Mouse (Mus musculus) erythroblast, adult 5-6 weeks (primary cell): ENCODE data around the gene Zfp768. TPM values are rescaled to one million over a fixed set of nuclear protein-coding genes. Genes with fewer than 3 reads are reported as not detected.
"Not testable (repeated sequence)": the region's sequence is repeated elsewhere in the genome, so short reads cannot be mapped to it uniquely, and the experiment has no call there.

Experiments
- ATAC-seq: replicated peaks from 2 replicates; pipeline ENCODE4 v1.8.0; 2016; ENCODE audit warnings: moderate number of reproducible peaks, mild to moderate bottlenecking, moderate TSS enrichment, inconsistent platforms; ENCODE audit not compliant: poor library complexity, low FRiP score, severe bottlenecking
- total RNA-seq, 2 experiments: library from RNA; stranded (forward) in 1 of 2; stranded (reverse) in 1 of 2; fragments of 150-400 nt in 1 of 2; fragments of 200-764, 138-1000 nt in 1 of 2; gene quantifications; 2 replicates each; pipeline versions ENCODE4 v1.2.3 to v1.2.4; 2015 to 2017; ENCODE audit warnings: low replicate concordance in 2 of 2

The Zfp768 gene
- total RNA-seq, 2 experiments from 2014 or later: 0.94 to 1.2 TPM

DNA sequence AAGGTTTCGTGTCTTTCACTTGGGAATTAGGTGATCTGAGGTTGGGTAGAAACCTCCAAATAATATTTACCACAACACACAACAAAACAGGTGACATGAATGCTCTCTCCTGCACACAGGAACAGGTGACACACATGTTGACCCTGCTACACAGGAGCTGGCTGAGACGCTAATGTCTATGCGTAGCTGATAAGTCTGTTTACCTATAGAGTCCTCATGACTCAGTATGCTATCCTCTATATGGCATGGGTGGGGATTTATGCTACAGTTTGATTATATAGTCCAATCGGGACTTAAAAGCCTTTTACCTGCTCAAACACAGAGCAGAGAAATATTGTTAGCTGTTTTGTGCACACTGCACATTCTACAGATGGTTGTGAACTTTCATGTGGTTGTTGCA is 14.9 kb upstream of the Zfp768 start:
- ATAC-seq: no peak

- ATAC-seq: no peak
Observed at GRCm38 (mm10) chr7:127358472-127358871, 13.1 kb upstream of the Zfp768 start.

DNA sequence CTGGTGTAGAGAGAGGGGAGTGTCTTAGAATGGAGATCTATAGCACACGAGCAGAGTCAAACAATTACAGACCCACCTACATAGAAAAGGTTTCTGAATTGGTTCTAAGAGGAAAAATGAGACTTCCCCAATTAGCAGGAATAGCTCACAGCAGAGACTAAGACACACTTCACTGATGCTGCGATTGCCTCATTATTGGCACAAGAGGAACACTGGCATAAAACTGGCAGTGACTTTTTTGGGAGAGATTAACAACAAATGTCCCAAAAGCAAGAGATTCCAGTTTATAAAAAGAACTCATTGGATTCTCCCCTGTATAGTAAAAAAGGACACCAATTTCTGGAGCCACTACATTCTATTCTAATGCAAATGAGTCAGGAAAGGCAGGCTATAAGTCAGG is 12.5 kb upstream of the Zfp768 start:
- ATAC-seq: no peak

DNA sequence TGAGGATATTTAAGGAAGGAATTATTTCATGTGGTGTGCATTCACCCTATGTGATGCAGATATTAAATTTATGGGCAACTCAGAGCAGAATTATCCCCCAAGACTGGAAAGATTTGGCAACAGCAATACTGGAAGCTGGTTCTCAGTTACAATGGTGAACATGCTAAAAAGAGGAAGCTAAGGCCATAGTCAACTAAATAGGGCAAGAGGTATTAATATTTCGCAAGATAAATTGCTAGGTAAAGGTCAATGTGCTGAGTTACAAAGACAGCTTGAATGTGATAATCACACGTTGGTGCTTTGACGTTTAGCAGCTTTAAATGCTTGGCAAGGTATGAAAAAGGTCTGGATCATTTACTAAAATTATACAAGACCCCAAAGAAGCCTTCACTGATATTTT is 10.4 kb upstream of the Zfp768 start:
- no peak for ATAC-seq

DNA sequence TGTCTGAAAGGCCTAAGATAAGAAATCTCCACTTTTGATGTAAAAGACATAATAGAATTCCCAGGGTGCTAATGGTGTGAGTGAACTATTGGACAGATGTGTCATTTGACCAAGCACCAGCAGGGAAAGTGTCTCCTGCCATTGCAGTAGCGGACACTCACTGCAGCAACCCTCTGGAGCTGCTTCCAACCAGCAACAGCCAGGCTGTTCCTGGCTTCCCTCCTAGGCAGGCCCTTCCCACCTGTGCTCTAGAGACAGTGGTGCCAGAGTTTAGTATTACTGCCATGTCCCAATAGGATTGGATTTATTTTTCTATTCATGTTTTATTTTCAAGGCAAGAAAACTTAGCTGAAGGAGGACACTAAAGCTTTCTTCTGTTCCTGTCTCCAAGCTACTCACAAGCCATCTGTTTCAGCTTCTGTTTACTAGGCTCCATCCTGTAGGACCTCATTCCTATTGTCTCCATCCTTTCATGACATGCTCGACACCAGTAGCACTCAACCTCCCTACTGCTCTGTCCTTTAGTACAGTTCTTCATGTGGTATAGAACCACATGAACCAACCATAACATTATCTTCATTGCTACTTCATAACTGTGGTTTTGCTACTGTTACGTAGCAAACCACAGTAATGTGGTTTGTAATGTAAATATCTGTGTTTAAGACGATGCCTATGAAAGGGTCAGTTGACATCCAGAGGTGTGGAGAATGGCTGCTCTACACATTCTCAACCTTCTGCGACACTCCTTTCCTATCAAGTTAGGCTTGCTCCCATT is 6.0 kb upstream of the Zfp768 start:
- ATAC-seq: no peak

DNA sequence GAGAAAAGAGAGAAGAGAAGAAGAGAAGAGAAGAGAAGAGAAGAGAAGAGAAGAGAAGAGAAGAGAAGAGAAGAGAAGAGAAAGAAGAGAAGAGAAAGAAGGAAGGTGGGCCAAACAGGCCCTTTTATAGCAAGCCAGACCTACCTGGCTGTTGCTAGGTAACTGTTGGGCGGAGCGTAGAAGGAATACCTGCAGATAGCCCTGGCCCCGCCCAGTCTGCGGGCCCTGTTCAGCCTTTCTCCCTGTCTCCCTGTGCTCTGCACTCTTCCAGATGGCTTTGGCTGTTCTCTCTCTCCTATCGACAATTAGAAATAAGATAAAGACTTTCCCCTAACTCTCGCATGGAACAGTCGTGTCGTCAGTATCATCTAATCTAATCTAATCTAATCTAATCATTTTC is 1.3 kb upstream of the Zfp768 start:
- no peak for ATAC-seq

DNA sequence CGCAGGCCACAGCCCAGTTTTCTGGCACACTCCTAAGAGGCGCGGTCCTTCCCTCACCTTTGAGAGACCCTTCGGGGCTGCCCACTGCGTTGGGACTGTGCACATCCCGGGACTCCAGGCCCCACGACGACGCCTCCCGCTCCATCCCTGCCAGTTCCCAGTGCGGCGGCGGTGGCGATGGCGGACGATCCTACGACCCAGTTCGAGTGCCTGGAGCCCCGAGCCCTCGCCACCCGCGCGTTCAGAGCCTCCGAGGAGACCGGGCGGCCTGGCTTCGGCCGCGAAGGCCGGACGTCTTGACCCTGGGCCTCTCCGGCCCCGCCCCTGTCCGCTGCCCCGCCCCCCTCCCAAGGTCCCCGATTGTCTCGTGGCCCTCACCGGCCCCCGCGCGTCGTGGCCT is 297 bp downstream of the Zfp768 start:
- ATAC-seq: no peak

- ATAC-seq: no peak
Observed at GRCm38 (mm10) chr7:127344371-127344770, 1.0 kb downstream of the Zfp768 start.

GRCm38 (mm10) chr7:127343351-127344019 is 1.9 kb downstream of the Zfp768 start:
- no peak for ATAC-seq

DNA sequence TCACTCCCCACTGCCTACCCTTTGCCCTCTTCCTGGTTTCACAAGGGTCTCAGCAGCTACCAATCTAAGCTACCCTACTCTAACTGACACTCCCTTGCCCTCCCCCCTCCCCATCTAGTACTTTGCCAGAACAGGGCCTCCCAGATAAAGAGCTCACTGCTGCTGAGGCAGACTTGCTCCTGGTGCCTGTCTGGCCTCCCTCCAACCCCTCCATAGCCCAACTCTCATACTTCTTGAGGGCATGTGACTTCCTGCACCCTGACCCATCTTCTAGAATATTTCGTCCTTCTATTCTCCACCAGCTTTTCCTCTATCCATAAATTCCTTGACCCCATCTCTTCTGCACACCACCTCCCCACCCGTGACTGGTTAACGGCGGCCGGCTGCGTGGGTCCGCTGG is 2.5 kb downstream of the Zfp768 start:
- ATAC-seq: no peak

- ATAC-seq: no peak
Observed at GRCm38 (mm10) chr7:127342332-127342731, 3.1 kb downstream of the Zfp768 start.

- ATAC-seq: not testable (repeated sequence)
Observed at GRCm38 (mm10) chr7:127341861-127342260, 3.5 kb downstream of the Zfp768 start.

DNA sequence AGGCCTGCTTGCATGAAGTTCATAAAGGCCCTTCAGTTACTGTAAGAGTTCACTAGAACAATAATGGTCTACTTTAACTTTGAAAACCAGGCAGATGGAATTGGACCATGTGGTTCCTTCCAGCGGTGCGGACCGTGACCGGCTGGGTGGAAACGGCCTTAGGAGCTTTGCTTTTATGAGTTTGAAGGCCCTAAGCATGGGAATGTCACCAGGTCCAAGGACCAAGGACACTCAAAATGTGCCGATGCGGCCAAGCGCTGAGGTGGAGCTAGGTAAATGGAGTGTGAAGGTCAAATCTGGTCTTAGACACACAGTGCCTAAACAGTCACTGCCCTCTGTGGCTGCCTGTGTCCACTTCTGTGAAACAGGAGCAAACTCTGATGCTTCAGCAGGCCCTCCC is 4.0 kb downstream of the Zfp768 start:
- no peak for ATAC-seq

- no peak for ATAC-seq
Observed at GRCm38 (mm10) chr7:127337636-127338035, 7.8 kb downstream of the Zfp768 start.

GRCm38 (mm10) chr7:127335604-127336003 is 9.8 kb downstream of the Zfp768 start:
- ATAC-seq: no peak

DNA sequence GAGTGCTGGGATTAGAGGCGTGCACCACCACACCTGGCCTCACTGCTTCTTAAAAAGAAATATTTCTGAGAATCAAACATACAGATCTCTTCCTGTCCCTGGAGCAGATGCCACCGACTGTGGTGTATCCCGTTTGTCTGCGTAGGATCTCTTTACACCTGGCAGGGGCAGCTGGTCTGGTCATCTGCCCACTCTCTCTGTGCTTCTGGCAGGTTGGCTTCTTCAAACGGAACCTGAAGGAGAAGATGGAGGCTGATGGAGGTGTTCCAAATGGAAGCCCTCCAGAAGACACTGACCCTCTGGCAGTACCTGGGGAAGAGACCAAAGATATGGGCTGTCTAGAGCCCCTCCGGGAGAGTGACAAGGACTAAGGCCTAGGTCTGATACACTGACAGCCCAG is 12.1 kb downstream of the Zfp768 start:
- ATAC-seq: no peak

DNA sequence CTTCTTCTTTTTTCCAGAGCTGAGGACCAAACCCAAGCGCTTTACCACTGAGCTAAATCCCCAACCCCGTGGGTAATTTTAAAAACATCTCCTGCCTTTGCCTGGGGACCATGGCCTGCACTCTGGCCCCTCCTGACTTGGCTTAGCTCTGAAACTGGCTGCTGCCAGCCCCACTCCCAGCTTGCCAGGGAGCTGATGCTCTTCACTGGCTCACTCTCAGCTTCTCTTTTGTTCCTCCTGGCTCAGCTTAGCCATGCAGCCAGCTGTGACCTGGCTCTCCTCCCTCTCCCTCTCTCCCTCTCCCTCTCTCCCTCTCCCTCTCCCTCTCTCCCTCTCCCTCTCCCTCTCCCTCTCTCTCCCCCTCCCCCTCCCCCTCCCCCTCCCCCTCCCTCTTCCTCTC is 18.7 kb downstream of the Zfp768 start:
- ATAC-seq: no peak

GRCm38 (mm10) chr7:127325550-127325949 is 19.8 kb downstream of the Zfp768 start:
- no peak for ATAC-seq

DNA sequence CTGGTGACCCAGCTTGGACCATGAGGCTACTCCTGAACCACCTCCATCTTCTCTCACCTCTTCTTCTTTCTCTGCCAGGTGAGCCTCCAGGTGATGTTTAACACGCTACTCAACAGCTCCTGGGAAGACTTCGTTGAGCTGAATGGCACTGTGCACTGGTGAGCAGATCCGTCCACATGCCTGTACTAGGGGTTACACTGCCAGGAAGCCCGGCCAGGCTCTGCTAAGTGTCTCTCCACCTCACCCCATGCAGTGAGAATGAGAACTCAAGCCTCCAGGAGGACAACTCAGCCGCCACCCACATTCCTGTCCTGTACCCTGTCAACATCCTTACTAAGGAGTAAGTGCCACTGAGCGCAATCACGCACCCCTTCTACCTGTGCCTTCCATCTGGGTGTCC is 20.4 kb downstream of the Zfp768 start:
- no peak for ATAC-seq

DNA sequence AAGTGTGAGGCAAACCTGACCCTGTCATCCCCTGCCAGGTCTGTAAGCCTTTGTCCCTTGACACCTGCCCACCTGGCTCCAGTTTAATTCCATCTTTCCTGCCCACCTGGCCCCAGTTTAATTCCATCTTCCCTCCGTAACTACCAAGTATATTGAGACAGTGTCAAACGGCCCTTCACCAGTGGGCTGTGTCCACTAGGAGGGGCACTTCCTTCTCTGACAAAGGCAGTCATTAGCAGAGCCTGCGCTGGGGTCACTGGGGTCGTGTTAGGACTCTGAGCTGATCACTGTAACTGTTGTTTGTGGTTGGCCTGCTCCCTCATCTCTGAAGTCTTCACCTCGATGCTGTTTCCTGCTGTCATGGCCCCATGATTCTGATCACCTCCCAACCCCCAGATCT is 23.3 kb downstream of the Zfp768 start:
- ATAC-seq: no peak

DNA sequence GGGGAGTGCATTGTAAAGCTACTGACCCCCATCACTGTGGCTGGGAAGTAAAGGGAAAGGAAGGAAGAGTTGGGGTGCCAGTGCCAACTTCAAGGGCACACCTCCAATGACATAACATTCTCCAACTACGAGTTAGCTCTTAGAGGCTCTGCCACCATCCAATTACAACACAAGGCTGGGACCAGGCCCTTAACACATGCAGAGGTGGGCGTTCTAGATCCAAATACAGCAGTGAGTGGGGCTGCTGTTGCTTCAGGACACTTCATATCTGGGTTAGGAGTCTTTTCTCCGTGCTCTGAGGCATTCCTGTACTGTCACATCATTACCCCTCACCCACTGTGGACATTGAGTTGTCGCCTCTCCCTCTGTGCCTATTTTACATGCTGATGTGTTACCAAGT is 24.3 kb downstream of the Zfp768 start:
- no peak for ATAC-seq

DNA sequence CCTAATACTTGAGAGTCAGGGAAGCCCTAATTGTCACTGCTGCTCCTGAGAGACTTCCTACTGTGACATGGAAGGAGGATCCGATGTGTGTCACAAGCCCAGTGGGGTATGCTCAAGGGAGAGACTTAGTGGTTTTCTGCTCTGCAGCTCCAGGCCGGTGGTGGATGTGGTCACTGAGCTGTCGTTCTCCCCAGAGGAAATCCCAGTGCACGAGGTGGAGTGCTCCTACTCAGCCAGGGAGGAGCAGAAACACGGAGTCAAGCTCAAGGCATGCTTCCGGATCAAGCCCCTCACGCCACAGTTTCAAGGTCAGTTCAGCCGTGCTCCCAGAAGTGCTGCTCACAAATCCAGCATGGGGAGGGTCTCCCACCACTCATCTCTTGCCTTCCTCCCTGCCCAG is 31.5 kb downstream of the Zfp768 start:
- no peak for ATAC-seq
